Mouse (Mus musculus): ENCODE results near the gene Nans. TPM values are rescaled to one million over a fixed set of nuclear protein-coding genes. Genes with fewer than 3 reads are reported as not detected.

The Nans gene
- polyA plus RNA-seq, 1 experiment, result 18.6 TPM

DNA sequence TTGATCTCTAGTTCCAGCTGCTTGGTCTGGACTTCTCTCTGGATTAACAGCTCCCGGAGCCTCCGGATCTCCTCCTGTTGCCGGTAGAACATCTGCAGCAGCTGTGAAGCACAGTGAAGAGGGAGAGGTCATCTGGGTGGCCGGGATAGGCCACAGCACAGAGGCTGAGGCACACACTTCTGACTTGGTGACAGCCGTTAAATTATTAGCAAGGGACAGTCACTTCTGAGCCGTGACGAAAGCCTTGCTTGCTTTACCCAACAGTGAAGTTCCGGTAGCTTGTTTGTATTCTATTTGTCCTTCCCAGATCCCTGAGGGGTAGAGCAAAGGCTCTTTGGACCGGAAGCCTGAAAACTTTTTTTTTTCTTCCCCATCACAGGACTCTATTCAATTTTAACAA is 50.1 kb downstream of the Nans start:
- Histone ChIP-seq H3K27ac (ENCODE audit: insufficient read depth, low read length) (no peak overlapping the region), H3K4me3 (ENCODE audit: insufficient read depth, low read length) (no peak overlapping the region), H3K4me1 (ENCODE audit: control insufficient read depth, insufficient read depth, low read length) (no peaks in the 10 kb centered on the region)
- TF ChIP-seq CTCF (IDR thresholded peaks at IDR 0.05; ENCODE audit: extremely low read depth, insufficient read depth, low read length) (no peak), POLR2A (IDR thresholded peaks at IDR 0.05; ENCODE audit: extremely low read depth, insufficient read depth, low read length) (no peak)

DNA sequence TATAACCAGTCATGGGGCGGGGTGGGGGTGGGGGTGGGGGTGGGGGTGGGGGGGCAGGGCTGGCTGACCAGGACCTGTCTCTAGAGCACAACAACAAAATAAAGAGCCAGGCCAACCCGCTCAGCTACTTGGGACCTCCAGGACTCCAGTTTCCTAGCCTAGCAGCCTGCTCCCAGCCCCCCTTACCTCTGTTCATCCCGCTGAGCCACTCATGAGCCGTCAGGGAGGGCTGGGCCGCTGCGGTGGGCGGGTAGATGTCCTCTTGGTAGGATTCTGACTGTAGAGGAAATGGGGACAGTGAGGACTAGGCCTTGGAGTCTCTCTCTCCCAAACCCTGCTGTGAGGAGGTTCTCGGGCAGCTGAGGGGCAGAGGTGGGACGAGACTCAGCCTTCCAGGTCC is 52.7 kb downstream of the Nans start:
- Histone ChIP-seq H3K27ac (ENCODE audit: insufficient read depth, low read length) (no peak overlapping the region), H3K4me3 (ENCODE audit: insufficient read depth, low read length) (no peak overlapping the region), H3K4me1 (ENCODE audit: control insufficient read depth, insufficient read depth, low read length) (no peaks in the 10 kb centered on the region)
- no peak for TF ChIP-seq CTCF (IDR thresholded peaks at IDR 0.05; ENCODE audit: extremely low read depth, insufficient read depth, low read length)
- no peak for TF ChIP-seq POLR2A (IDR thresholded peaks at IDR 0.05; ENCODE audit: extremely low read depth, insufficient read depth, low read length)

GRCm38 (mm10) chr4:46543366-46544050 is 54.5 kb downstream of the Nans start:
- Histone ChIP-seq H3K4me1 (ENCODE audit: control insufficient read depth, insufficient read depth, low read length) (no peaks in the 10 kb centered on the region), H3K4me3 (ENCODE audit: insufficient read depth, low read length) (no peak overlapping the region), H3K27ac (ENCODE audit: insufficient read depth, low read length) (no peak overlapping the region)
- TF ChIP-seq POLR2A (IDR thresholded peaks at IDR 0.05; ENCODE audit: extremely low read depth, insufficient read depth, low read length) (no peak), CTCF (IDR thresholded peaks at IDR 0.05; ENCODE audit: extremely low read depth, insufficient read depth, low read length) (no peak)

DNA sequence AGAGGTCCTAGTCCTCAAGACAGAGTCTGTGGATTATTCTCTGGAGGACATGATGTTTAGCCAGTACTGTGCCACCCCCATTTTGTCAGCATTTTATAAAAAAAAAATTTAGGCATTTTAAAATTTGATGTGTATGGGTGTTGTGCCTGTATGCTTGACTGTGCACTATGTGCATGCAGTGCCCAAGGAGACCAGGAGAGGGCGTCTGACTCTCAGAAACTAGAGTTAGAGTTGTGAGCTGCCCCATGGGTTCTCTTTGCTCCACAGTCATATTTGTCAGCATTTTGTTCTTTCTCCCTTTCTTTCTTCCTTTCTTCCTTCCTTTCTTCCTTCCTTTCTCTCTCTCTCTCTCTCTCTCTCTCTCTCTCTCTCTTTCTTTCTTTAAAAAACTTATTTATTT is 55.3 kb downstream of the Nans start:
- no peak overlapping the region for H3K27ac ChIP-seq (ENCODE audit: insufficient read depth, low read length)
- H3K4me1 ChIP-seq (ENCODE audit: control insufficient read depth, insufficient read depth, low read length), result no peaks in the 10 kb centered on the region
- TF ChIP-seq POLR2A (IDR thresholded peaks at IDR 0.05; ENCODE audit: extremely low read depth, insufficient read depth, low read length) (no peak), CTCF (IDR thresholded peaks at IDR 0.05; ENCODE audit: extremely low read depth, insufficient read depth, low read length) (0 out of 2 replicates have a peak, but pooled peaks have one; percentile 8)
- H3K4me3 ChIP-seq (ENCODE audit: insufficient read depth, low read length), result no peak overlapping the region

DNA sequence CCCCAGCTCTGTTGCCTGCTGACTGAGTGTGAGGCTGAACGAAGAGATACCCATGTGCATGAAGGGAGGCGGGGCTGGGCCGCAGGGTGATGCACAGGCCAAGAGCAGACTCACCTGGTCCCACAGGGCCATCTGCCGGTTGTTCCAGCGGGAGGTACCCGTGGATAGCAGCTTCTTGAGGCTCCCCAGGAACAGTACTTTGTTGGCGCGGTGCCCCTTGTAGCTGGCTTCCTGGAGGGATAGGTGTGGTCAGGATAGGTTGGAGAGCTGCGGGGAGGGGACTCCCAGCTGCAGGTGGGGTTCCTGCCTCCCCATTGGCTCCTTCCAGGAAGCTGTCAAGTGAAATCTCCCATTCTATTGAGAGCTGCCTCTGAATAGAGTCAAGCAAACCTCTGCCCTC is 56.5 kb downstream of the Nans start:
- no peak overlapping the region for H3K27ac ChIP-seq (ENCODE audit: insufficient read depth, low read length)
- no peaks in the 10 kb centered on the region for H3K4me1 ChIP-seq (ENCODE audit: control insufficient read depth, insufficient read depth, low read length)
- no peak overlapping the region for H3K4me3 ChIP-seq (ENCODE audit: insufficient read depth, low read length)
- TF ChIP-seq POLR2A (IDR thresholded peaks at IDR 0.05; ENCODE audit: extremely low read depth, insufficient read depth, low read length) (no peak), CTCF (IDR thresholded peaks at IDR 0.05; ENCODE audit: extremely low read depth, insufficient read depth, low read length) (no peak)

DNA sequence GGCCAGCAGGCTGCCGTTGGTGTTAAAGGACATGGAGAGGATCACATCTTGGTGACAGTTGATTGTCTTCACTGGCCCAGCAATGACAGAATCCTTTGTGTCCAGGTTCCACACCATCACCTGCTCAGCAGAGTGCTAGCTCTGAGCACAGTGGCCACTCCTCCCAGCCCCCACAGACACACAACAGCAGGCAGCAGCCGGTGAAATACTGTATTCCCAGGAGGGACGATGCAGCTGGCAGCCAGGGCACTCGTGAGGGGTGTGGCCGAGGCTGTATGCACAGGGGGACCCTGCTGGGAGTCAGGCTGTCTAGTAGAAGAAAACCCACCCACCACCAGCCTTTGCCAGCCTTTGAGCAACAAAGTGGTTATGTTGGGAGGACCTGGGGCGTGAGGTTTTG is 57.7 kb downstream of the Nans start:
- H3K4me3 ChIP-seq (ENCODE audit: insufficient read depth, low read length), result no peak overlapping the region
- TF ChIP-seq POLR2A (IDR thresholded peaks at IDR 0.05; ENCODE audit: extremely low read depth, insufficient read depth, low read length) (no peak), CTCF (IDR thresholded peaks at IDR 0.05; ENCODE audit: extremely low read depth, insufficient read depth, low read length) (no peak)
- H3K4me1 ChIP-seq (ENCODE audit: control insufficient read depth, insufficient read depth, low read length), result no peaks in the 10 kb centered on the region
- no peak overlapping the region for H3K27ac ChIP-seq (ENCODE audit: insufficient read depth, low read length)

DNA sequence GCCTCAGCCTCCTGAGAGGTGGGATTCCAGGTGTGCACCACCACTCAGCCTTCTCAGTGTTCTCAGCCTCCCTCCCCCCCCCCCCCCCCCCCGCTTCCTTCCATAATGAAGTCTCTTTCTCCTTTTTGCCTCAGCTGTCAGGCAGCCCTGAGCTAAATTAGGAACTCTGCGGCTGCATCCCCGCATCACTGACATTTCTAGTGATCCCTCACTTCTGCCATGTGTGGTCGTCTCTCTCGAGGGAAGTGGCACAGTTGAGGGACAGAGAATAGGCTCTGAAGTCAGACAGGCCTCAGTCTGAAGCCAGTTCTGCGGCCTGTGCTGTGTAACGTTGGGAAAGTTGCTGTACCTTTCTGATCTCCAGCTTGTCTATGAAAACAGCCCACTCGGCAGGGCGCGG is 60.9 kb downstream of the Nans start:
- Histone ChIP-seq H3K4me3 (ENCODE audit: insufficient read depth, low read length) (no peak overlapping the region), H3K27ac (ENCODE audit: insufficient read depth, low read length) (no peak overlapping the region), H3K4me1 (ENCODE audit: control insufficient read depth, insufficient read depth, low read length) (no peaks in the 10 kb centered on the region)
- TF ChIP-seq CTCF (IDR thresholded peaks at IDR 0.05; ENCODE audit: extremely low read depth, insufficient read depth, low read length) (no peak), POLR2A (IDR thresholded peaks at IDR 0.05; ENCODE audit: extremely low read depth, insufficient read depth, low read length) (no peak)

GRCm38 (mm10) chr4:46550406-46550805 is 61.4 kb downstream of the Nans start:
- no peak overlapping the region for H3K4me3 ChIP-seq (ENCODE audit: insufficient read depth, low read length)
- H3K27ac ChIP-seq (ENCODE audit: insufficient read depth, low read length), result no peak overlapping the region
- no peaks in the 10 kb centered on the region for H3K4me1 ChIP-seq (ENCODE audit: control insufficient read depth, insufficient read depth, low read length)
- TF ChIP-seq CTCF (IDR thresholded peaks at IDR 0.05; ENCODE audit: extremely low read depth, insufficient read depth, low read length), result no peak
- no peak for TF ChIP-seq POLR2A (IDR thresholded peaks at IDR 0.05; ENCODE audit: extremely low read depth, insufficient read depth, low read length)

Other genes starting within 250 kb of the Nans start
- not detected in 2 replicates for gene Foxe1, start 145.6 kb upstream of the Nans start, polyA plus RNA-seq (2012; rRNA removed)
- 5.5 and 5.9 TPM in 2 replicates for gene Trmo, start 99.8 kb upstream of the Nans start, polyA plus RNA-seq (2012; rRNA removed)
- gene Hemgn, start 75.7 kb upstream of the Nans start, polyA plus RNA-seq (2012; rRNA removed), result not detected in 2 replicates
- gene Anp32b, start 38.3 kb upstream of the Nans start, polyA plus RNA-seq (2012; rRNA removed), result 37.2 and 38.6 TPM in 2 replicates
- gene Trim14, start 46.9 kb downstream of the Nans start, polyA plus RNA-seq (2012; rRNA removed), result 1.0 and 1.2 TPM in 2 replicates
- 23.2 and 24.4 TPM in 2 replicates for gene Coro2a, start 113.0 kb downstream of the Nans start, polyA plus RNA-seq (2012; rRNA removed)
- gene Tbc1d2, start 161.0 kb downstream of the Nans start, polyA plus RNA-seq (2012; rRNA removed), result 5.6 and 6.4 TPM in 2 replicates